Mouse (Mus musculus): ENCODE measurements around the gene Gpr4. TPM values are rescaled to one million over a fixed set of nuclear protein-coding genes. Genes with fewer than 3 reads are reported as not detected.

Gene Gpr4
- polyA plus RNA-seq, 1 experiment from 2014 or later = 5.2 TPM

- H3K36me3 ChIP-seq (ENCODE audit: insufficient read depth, low read length) = no peaks in the 10 kb centered on the region
- no peaks in the 10 kb centered on the region for H3K27me3 ChIP-seq (ENCODE audit: insufficient read depth, low read length)
- H3K4me1 ChIP-seq (replicated peaks; ENCODE audit: insufficient read depth, low read length) = peaks cover 14% of the 10 kb centered on the region
- no peaks in the 10 kb centered on the region; the same call in 1 of the 2 replicates for H3K9me3 ChIP-seq (replicated peaks; ENCODE audit: low read length)
- H3K4me3 ChIP-seq (replicated peaks; ENCODE audit: low read depth, low read length) = peak within 1 kb of the TSS; percentile 97
- peak within 1 kb of the TSS; percentile 98 for H3K4me2 ChIP-seq (ENCODE audit: low read length)
- peak within 1 kb of the TSS; percentile 88 for H3K9ac ChIP-seq (ENCODE audit: low read depth, low read length)
- peak within 1 kb of the TSS; percentile 92 for H3K27ac ChIP-seq
- WGBS = 2% methylated on average over 53 of the region's 62 CpGs
- peak; percentile 19; the same call in 1 of the 2 replicates for TF ChIP-seq CTCF (IDR thresholded peaks at IDR 0.05; ENCODE audit: low read depth)
- peak; percentile 94 for DNase-seq (ENCODE audit: low spot score)
- ATAC-seq (replicated peaks; ENCODE audit: low FRiP score, low read depth) = peak; percentile 55
These were observed 59.2 kb downstream of the Gpr4 start, which contains the start of gene Vasp for GRCm38 (mm10) chr7:19271238-19272172. Vasp (minus strand) TSS chr7:19271817.

DNA sequence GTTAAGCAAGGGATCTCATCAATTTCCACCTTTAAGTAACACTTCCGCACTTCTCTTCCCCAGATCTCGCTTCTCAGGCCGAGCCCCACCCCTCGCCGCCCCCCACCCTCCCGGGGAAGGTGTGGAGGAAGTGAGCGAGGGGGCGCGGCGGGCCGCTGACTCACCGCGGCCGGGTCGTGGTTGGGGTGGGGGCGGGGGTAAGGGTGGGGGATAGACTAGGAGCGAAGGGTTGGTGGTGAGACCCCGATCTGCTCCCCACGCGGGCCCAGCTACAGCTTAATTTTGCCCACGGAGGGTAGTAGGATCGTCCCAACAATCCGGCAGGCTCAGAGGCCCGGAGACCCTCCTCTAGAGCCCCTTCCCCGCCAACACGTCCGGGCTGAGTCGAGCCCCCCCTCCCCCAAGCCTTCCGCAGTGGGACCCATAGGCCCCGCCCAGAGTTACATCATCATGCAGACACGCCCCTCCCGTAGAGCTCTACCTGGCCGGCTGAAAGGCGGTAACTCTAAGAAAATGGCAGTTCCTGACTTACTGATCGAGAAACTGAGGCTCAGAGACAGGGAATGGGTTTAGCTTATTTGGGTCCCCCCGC, 59.9 kb downstream of the Gpr4 start:
- Histone ChIP-seq H3K9ac (ENCODE audit: low read depth, low read length) (peak overlapping the region; percentile 88), H3K4me2 (ENCODE audit: low read length) (peak overlapping the region; percentile 98), H3K27ac (peak overlapping the region; percentile 92), H3K4me3 (replicated peaks; ENCODE audit: low read depth, low read length) (peak overlapping the region; percentile 97), H3K27me3 (ENCODE audit: insufficient read depth, low read length) (no peaks in the 10 kb centered on the region), H3K36me3 (ENCODE audit: insufficient read depth, low read length) (no peaks in the 10 kb centered on the region), H3K9me3 (replicated peaks; ENCODE audit: low read length) (no peaks in the 10 kb centered on the region; the same call in 1 of the 2 replicates), H3K4me1 (replicated peaks; ENCODE audit: insufficient read depth, low read length) (peaks cover 8% of the 10 kb centered on the region; the same call in 1 of the 2 replicates)
- DNase-seq (ENCODE audit: low spot score) (peak; percentile 75), ATAC-seq (replicated peaks; ENCODE audit: low FRiP score, low read depth) (peak; percentile 70)
- WGBS = under 1% methylated on average over 32 of the region's 36 CpGs
- no peak for TF ChIP-seq CTCF (IDR thresholded peaks at IDR 0.05; ENCODE audit: low read depth)

MicroRNAs within 50 kb of the gene (microRNA counts, 519-probe panel; counts per million panel counts)
- 330 counts per million, percentile 68 among the panel's probes with 10 or more counts for microRNA mmu-miR-330

Small RNA genes within 50 kb of the gene (microRNA-seq; reads per million reads assigned to microRNA genes)
- gene Mir330 = 192 reads per million, percentile 59 among the genes with 10 or more reads in this experiment

Other genes with a start within 250 kb of the Gpr4 start
- gene Nanos2, start 225.1 kb upstream of the Gpr4 start, polyA plus RNA-seq (2015; fragmentation: Nextera tagmentation; extraction: Ambion mirVana) = 0.09 TPM in 1 of 2 replicates, not detected in the other
- gene Mypop, start 221.3 kb upstream of the Gpr4 start, polyA plus RNA-seq (2015; fragmentation: Nextera tagmentation; extraction: Ambion mirVana) = 3.3 and 3.6 TPM in 2 replicates
- 15.2 and 17.3 TPM in 2 replicates for gene Irf2bp1, start 208.5 kb upstream of the Gpr4 start, polyA plus RNA-seq (2015; fragmentation: Nextera tagmentation; extraction: Ambion mirVana)
- 0.53 and 0.57 TPM in 2 replicates for gene Foxa3, start 189.0 kb upstream of the Gpr4 start, polyA plus RNA-seq (2015; fragmentation: Nextera tagmentation; extraction: Ambion mirVana)
- gene Sympk, start 188.2 kb upstream of the Gpr4 start, polyA plus RNA-seq (2015; fragmentation: Nextera tagmentation; extraction: Ambion mirVana) = 16.6 and 17.6 TPM in 2 replicates
- not detected in 2 replicates for gene Rsph6a, start 157.8 kb upstream of the Gpr4 start, polyA plus RNA-seq (2015; fragmentation: Nextera tagmentation; extraction: Ambion mirVana)
- 12.2 and 16.9 TPM in 2 replicates for gene Dmwd, start 136.3 kb upstream of the Gpr4 start, polyA plus RNA-seq (2015; fragmentation: Nextera tagmentation; extraction: Ambion mirVana)
- gene Dmpk, start 128.7 kb upstream of the Gpr4 start, polyA plus RNA-seq (2015; fragmentation: Nextera tagmentation; extraction: Ambion mirVana) = 9.4 and 11.6 TPM in 2 replicates
- gene Six5, start 117.9 kb upstream of the Gpr4 start, polyA plus RNA-seq (2015; fragmentation: Nextera tagmentation; extraction: Ambion mirVana) = 7.6 and 7.9 TPM in 2 replicates
- gene Gm4969, start 94.2 kb upstream of the Gpr4 start, polyA plus RNA-seq (2015; fragmentation: Nextera tagmentation; extraction: Ambion mirVana) = 2.0 TPM in 2 replicates
- gene Fbxo46, start 92.7 kb upstream of the Gpr4 start, polyA plus RNA-seq (2015; fragmentation: Nextera tagmentation; extraction: Ambion mirVana) = 12.1 and 13.0 TPM in 2 replicates
- gene Qpctl, start 63.2 kb upstream of the Gpr4 start, polyA plus RNA-seq (2015; fragmentation: Nextera tagmentation; extraction: Ambion mirVana) = 13.3 and 15.4 TPM in 2 replicates
- 119 and 127 TPM in 2 replicates for gene Snrpd2, start 62.8 kb upstream of the Gpr4 start, polyA plus RNA-seq (2015; fragmentation: Nextera tagmentation; extraction: Ambion mirVana)
- 0.08 and 0.09 TPM in 2 replicates for gene Gipr, start 46.4 kb upstream of the Gpr4 start, polyA plus RNA-seq (2015; fragmentation: Nextera tagmentation; extraction: Ambion mirVana)
- gene Eml2, start 36.1 kb upstream of the Gpr4 start, polyA plus RNA-seq (2015; fragmentation: Nextera tagmentation; extraction: Ambion mirVana) = 10.6 and 13.1 TPM in 2 replicates
- gene Opa3, start 15.8 kb downstream of the Gpr4 start, polyA plus RNA-seq (2015; fragmentation: Nextera tagmentation; extraction: Ambion mirVana) = 30.4 and 30.5 TPM in 2 replicates
- gene Vasp, start 59.3 kb downstream of the Gpr4 start, polyA plus RNA-seq (2015; fragmentation: Nextera tagmentation; extraction: Ambion mirVana) = 89.4 and 94.4 TPM in 2 replicates
- 0.18 TPM in 1 of 2 replicates, not detected in the other for gene Ppm1n, start 67.5 kb downstream of the Gpr4 start, polyA plus RNA-seq (2015; fragmentation: Nextera tagmentation; extraction: Ambion mirVana)
- 7.3 and 7.4 TPM in 2 replicates for gene Rtn2, start 70.1 kb downstream of the Gpr4 start, polyA plus RNA-seq (2015; fragmentation: Nextera tagmentation; extraction: Ambion mirVana)
- 0.11 TPM in 2 replicates for gene Fosb, start 97.5 kb downstream of the Gpr4 start, polyA plus RNA-seq (2015; fragmentation: Nextera tagmentation; extraction: Ambion mirVana)
- gene Ercc1, start 132.2 kb downstream of the Gpr4 start, polyA plus RNA-seq (2015; fragmentation: Nextera tagmentation; extraction: Ambion mirVana) = 68.4 and 68.8 TPM in 2 replicates
- gene Cd3eap, start 146.9 kb downstream of the Gpr4 start, polyA plus RNA-seq (2015; fragmentation: Nextera tagmentation; extraction: Ambion mirVana) = 16.7 and 17.7 TPM in 2 replicates
- 3.0 and 4.0 TPM in 2 replicates for gene Ppp1r13l, start 147.2 kb downstream of the Gpr4 start, polyA plus RNA-seq (2015; fragmentation: Nextera tagmentation; extraction: Ambion mirVana)
- gene Ercc2, start 169.5 kb downstream of the Gpr4 start, polyA plus RNA-seq (2015; fragmentation: Nextera tagmentation; extraction: Ambion mirVana) = 11.0 and 11.5 TPM in 2 replicates
- 6.7 and 8.2 TPM in 2 replicates for gene Klc3, start 191.6 kb downstream of the Gpr4 start, polyA plus RNA-seq (2015; fragmentation: Nextera tagmentation; extraction: Ambion mirVana)
- 1.0 and 1.2 TPM in 2 replicates for gene Ckm, start 192.2 kb downstream of the Gpr4 start, polyA plus RNA-seq (2015; fragmentation: Nextera tagmentation; extraction: Ambion mirVana)
- gene Mark4, start 246.3 kb downstream of the Gpr4 start, polyA plus RNA-seq (2015; fragmentation: Nextera tagmentation; extraction: Ambion mirVana) = 6.6 and 7.9 TPM in 2 replicates